Mouse (Mus musculus): ENCODE measurements around the gene Fbh1. TPM values are rescaled to one million over a fixed set of nuclear protein-coding genes. Genes with fewer than 3 reads are reported as not detected.

Fbh1 gene
- polyA plus RNA-seq, 1 experiment from 2014 or later: 133 TPM

GRCm38 (mm10) chr2:11695867-11696266, 81.5 kb downstream of the Fbh1 start:
- ATAC-seq (ENCODE audit: insufficient number of reproducible peaks, low FRiP score): no peak

GRCm38 (mm10) chr2:11694104-11694503, 83.3 kb downstream of the Fbh1 start:
- no peak overlapping the region for H3K4me3 ChIP-seq
- 61% methylated on average over 2 of the region's 2 CpGs for WGBS
- no peaks in the 10 kb centered on the region for H3K4me1 ChIP-seq (replicated peaks)
- no peaks in the 10 kb centered on the region for H3K9me3 ChIP-seq (replicated peaks)
- no peaks in the 10 kb centered on the region; the same call in 1 of the 2 replicates for H3K27me3 ChIP-seq (replicated peaks)
- no peaks in the 10 kb centered on the region for H3K36me3 ChIP-seq
- H3K9ac ChIP-seq: no peak overlapping the region
- H3K27ac ChIP-seq (ENCODE audit: poor library complexity, severe bottlenecking): no peak overlapping the region
- H3K4me2 ChIP-seq: no peak overlapping the region
- no peak for ATAC-seq (ENCODE audit: insufficient number of reproducible peaks, low FRiP score)

More at GRCm38 (mm10) chr2:11695867-11696266, 81.5 kb downstream of the Fbh1 start:
- Histone ChIP-seq H3K4me3 (no peak overlapping the region), H3K27me3 (replicated peaks) (no peaks in the 10 kb centered on the region), H3K9ac (no peak overlapping the region), H3K36me3 (no peaks in the 10 kb centered on the region), H3K27ac (ENCODE audit: poor library complexity, severe bottlenecking) (no peak overlapping the region), H3K4me2 (no peak overlapping the region), H3K4me1 (replicated peaks) (no peaks in the 10 kb centered on the region), H3K9me3 (replicated peaks) (no peaks in the 10 kb centered on the region)
- WGBS: 61% methylated on average over 2 of the region's 2 CpGs

- ATAC-seq (ENCODE audit: insufficient number of reproducible peaks, low FRiP score): no peak
- Histone ChIP-seq H3K4me1 (replicated peaks) (no peaks in the 10 kb centered on the region), H3K4me2 (no peak overlapping the region), H3K9ac (no peak overlapping the region), H3K9me3 (replicated peaks) (no peaks in the 10 kb centered on the region), H3K27me3 (replicated peaks) (no peaks in the 10 kb centered on the region; the same call in 1 of the 2 replicates), H3K4me3 (no peak overlapping the region), H3K27ac (ENCODE audit: poor library complexity, severe bottlenecking) (no peak overlapping the region), H3K36me3 (no peaks in the 10 kb centered on the region)
- WGBS: 90% methylated on average over 4 of the region's 4 CpGs
Measured at GRCm38 (mm10) chr2:11693352-11693751, 84.0 kb downstream of the Fbh1 start.

Other genes starting within 250 kb of the Fbh1 start
- 11.8 and 12.6 TPM in 2 replicates for gene Pfkfb3, start 223.5 kb downstream of the Fbh1 start, polyA plus RNA-seq (2016; fragmentation: Nextera tagmentation; extraction: Ambion mirVana)
- gene Rbm17, start 173.4 kb downstream of the Fbh1 start, polyA plus RNA-seq (2016; fragmentation: Nextera tagmentation; extraction: Ambion mirVana): 101 and 103 TPM in 2 replicates
- not detected in 2 replicates for gene Gm17490, start 151.3 kb downstream of the Fbh1 start, polyA plus RNA-seq (2016; fragmentation: Nextera tagmentation; extraction: Ambion mirVana)
- gene Il2ra, start 134.8 kb downstream of the Fbh1 start, polyA plus RNA-seq (2016; fragmentation: Nextera tagmentation; extraction: Ambion mirVana): not detected in 2 replicates
- 6.4 and 7.0 TPM in 2 replicates for gene Il15ra, start 72.3 kb downstream of the Fbh1 start, polyA plus RNA-seq (2016; fragmentation: Nextera tagmentation; extraction: Ambion mirVana)
- gene Ankrd16, start 294 bp upstream of the Fbh1 start, polyA plus RNA-seq (2016; fragmentation: Nextera tagmentation; extraction: Ambion mirVana): 35.7 and 36.8 TPM in 2 replicates